Mouse (Mus musculus) inflammation-experienced regulatory T-cells, adult 16 weeks (primary cell): Measurements from ENCODE around the gene Gm21761. TPM values are rescaled to one million over a fixed set of nuclear protein-coding genes. Genes with fewer than 3 reads are reported as not detected.

Experiments
- polyA plus RNA-seq: library from polyadenylated mRNA; unstranded; fragments of 100-300 nt; shearing (Covaris generic); gene quantifications from one replicate; pipeline ENCODE4 v1.2.1, GENCODE M21; 2017

The Gm21761 gene
- not detected for polyA plus RNA-seq

GRCm38 (mm10) chr13:119929172-119929571, at the start of gene Gm21761:
Gene Gm21761, minus strand, starts transcription at chr13:119929272.

GRCm38 (mm10) chr13:119950706-119951105, 21.6 kb upstream of the Gm21761 start, which contains the start of gene B020031M17Rik:
Gene B020031M17Rik, minus strand, starts transcription at chr13:119950806.

GRCm38 (mm10) chr13:119894685-119895084, 34.4 kb downstream of the Gm21761 start, which contains the start of gene Tcstv1:
Gene Tcstv1, minus strand, starts transcription at chr13:119894785.

Other genes with a start within 250 kb of the Gm21761 start
- 47.3 TPM for gene Hmgcs1, start 238.9 kb downstream of the Gm21761 start, polyA plus RNA-seq
- 0.29 TPM for gene Nim1k, start 173.4 kb downstream of the Gm21761 start, polyA plus RNA-seq
- 26.0 TPM for gene Zfp131, start 138.4 kb downstream of the Gm21761 start, polyA plus RNA-seq
- gene AF067063, start 99.1 kb downstream of the Gm21761 start, polyA plus RNA-seq: not detected
- gene D13Ertd608e, start 93.3 kb downstream of the Gm21761 start, polyA plus RNA-seq: not detected
- not detected for gene Tcstv1, start 34.5 kb downstream of the Gm21761 start, polyA plus RNA-seq
- not detected for gene B020031M17Rik, start 21.5 kb upstream of the Gm21761 start, polyA plus RNA-seq
- gene Gm36079, start 97.7 kb upstream of the Gm21761 start, polyA plus RNA-seq: not detected
- not detected for gene Gm21188, start 122.9 kb upstream of the Gm21761 start, polyA plus RNA-seq
- gene Gm20767, start 211.0 kb upstream of the Gm21761 start, polyA plus RNA-seq: not detected
- not detected for gene Gm21818, start 243.2 kb upstream of the Gm21761 start, polyA plus RNA-seq